Mouse (Mus musculus): ENCODE results near the gene Nploc4. TPM values are rescaled to one million over a fixed set of nuclear protein-coding genes. Genes with fewer than 3 reads are reported as not detected.

The Nploc4 gene
- polyA plus RNA-seq, 1 experiment = 66.9 TPM

- Histone ChIP-seq H3K9me3 (replicated peaks; ENCODE audit: control insufficient read depth, insufficient read depth, low read length, poor library complexity, severe bottlenecking) (peaks cover 2% of the 10 kb centered on the region; the same call in 1 of the 2 replicates), H3K27ac (ENCODE audit: insufficient read depth, low read length) (no peak overlapping the region), H3K4me3 (ENCODE audit: low read depth, low read length) (no peak overlapping the region), H3K4me1 (ENCODE audit: control insufficient read depth, insufficient read depth, low read length) (no peaks in the 10 kb centered on the region), H3K9ac (ENCODE audit: low read depth, poor library complexity, severe bottlenecking) (no peak overlapping the region), H3K27me3 (ENCODE audit: control insufficient read depth, insufficient read depth, low read length, poor library complexity, severe bottlenecking) (no peaks in the 10 kb centered on the region), H3K36me3 (ENCODE audit: control insufficient read depth, insufficient read depth, low read length, poor library complexity, severe bottlenecking) (no peaks in the 10 kb centered on the region)
- TF ChIP-seq CTCF (IDR thresholded peaks at IDR 0.05; ENCODE audit: low read depth, low read length) (no peak), POLR2A (IDR thresholded peaks at IDR 0.05; ENCODE audit: insufficient read depth, low read length) (no peak), EP300 (IDR thresholded peaks at IDR 0.05; ENCODE audit: insufficient read depth, low read depth, low read length) (no peak)
Measured at GRCm38 (mm10) chr11:120335431-120336021, 102.0 kb downstream of the Nploc4 start.

Other genes starting within 250 kb of the Nploc4 start
- 21.2 and 21.6 TPM in 2 replicates for gene Bahcc1, start 204.8 kb downstream of the Nploc4 start, polyA plus RNA-seq (2011; ENCODE audit: insufficient read depth, insufficient read length, low read depth, missing spikeins)
- gene Actg1, start 89.2 kb downstream of the Nploc4 start, polyA plus RNA-seq (2011; ENCODE audit: insufficient read depth, insufficient read length, low read depth, missing spikeins) = 2,484 and 2,505 TPM in 2 replicates
- not detected in 2 replicates for gene Fscn2, start 76.2 kb downstream of the Nploc4 start, polyA plus RNA-seq (2011; ENCODE audit: insufficient read depth, insufficient read length, low read depth, missing spikeins)
- gene Faap100, start 58.9 kb downstream of the Nploc4 start, polyA plus RNA-seq (2011; ENCODE audit: insufficient read depth, insufficient read length, low read depth, missing spikeins) = 13.2 and 15.2 TPM in 2 replicates
- gene Tspan10, start 4.9 kb upstream of the Nploc4 start, polyA plus RNA-seq (2011; ENCODE audit: insufficient read depth, insufficient read length, low read depth, missing spikeins) = not detected in 2 replicates
- gene Pde6g, start 15.8 kb upstream of the Nploc4 start, polyA plus RNA-seq (2011; ENCODE audit: insufficient read depth, insufficient read length, low read depth, missing spikeins) = 0.93 and 1.0 TPM in 2 replicates
- 5.8 and 6.1 TPM in 2 replicates for gene Oxld1, start 20.4 kb upstream of the Nploc4 start, polyA plus RNA-seq (2011; ENCODE audit: insufficient read depth, insufficient read length, low read depth, missing spikeins)
- 15.0 and 16.1 TPM in 2 replicates for gene Ccdc137, start 20.4 kb upstream of the Nploc4 start, polyA plus RNA-seq (2011; ENCODE audit: insufficient read depth, insufficient read length, low read depth, missing spikeins)
- gene Arl16, start 29.9 kb upstream of the Nploc4 start, polyA plus RNA-seq (2011; ENCODE audit: insufficient read depth, insufficient read length, low read depth, missing spikeins) = 10.7 and 11.0 TPM in 2 replicates
- 83.6 and 90.5 TPM in 2 replicates for gene Mrpl12, start 46.9 kb upstream of the Nploc4 start, polyA plus RNA-seq (2011; ENCODE audit: insufficient read depth, insufficient read length, low read depth, missing spikeins)
- 8.3 TPM in 2 replicates for gene Slc25a10, start 54.1 kb upstream of the Nploc4 start, polyA plus RNA-seq (2011; ENCODE audit: insufficient read depth, insufficient read length, low read depth, missing spikeins)
- gene Gcgr, start 93.0 kb upstream of the Nploc4 start, polyA plus RNA-seq (2011; ENCODE audit: insufficient read depth, insufficient read length, low read depth, missing spikeins) = 0.65 TPM in 1 of 2 replicates, not detected in the other
- gene Mcrip1, start 112.0 kb upstream of the Nploc4 start, polyA plus RNA-seq (2011; ENCODE audit: insufficient read depth, insufficient read length, low read depth, missing spikeins) = 46.4 and 53.4 TPM in 2 replicates
- gene Ppp1r27, start 113.4 kb upstream of the Nploc4 start, polyA plus RNA-seq (2011; ENCODE audit: insufficient read depth, insufficient read length, low read depth, missing spikeins) = not detected in 2 replicates
- gene P4hb, start 135.5 kb upstream of the Nploc4 start, polyA plus RNA-seq (2011; ENCODE audit: insufficient read depth, insufficient read length, low read depth, missing spikeins) = 326 and 338 TPM in 2 replicates
- 269 and 298 TPM in 2 replicates for gene Arhgdia, start 143.9 kb upstream of the Nploc4 start, polyA plus RNA-seq (2011; ENCODE audit: insufficient read depth, insufficient read length, low read depth, missing spikeins)
- gene Alyref, start 160.7 kb upstream of the Nploc4 start, polyA plus RNA-seq (2011; ENCODE audit: insufficient read depth, insufficient read length, low read depth, missing spikeins) = 229 and 242 TPM in 2 replicates
- 84.0 and 100 TPM in 2 replicates for gene Anapc11, start 160.7 kb upstream of the Nploc4 start, polyA plus RNA-seq (2011; ENCODE audit: insufficient read depth, insufficient read length, low read depth, missing spikeins)
- not detected in 2 replicates for gene Npb, start 170.8 kb upstream of the Nploc4 start, polyA plus RNA-seq (2011; ENCODE audit: insufficient read depth, insufficient read length, low read depth, missing spikeins)
- 37.0 and 39.6 TPM in 2 replicates for gene Pcyt2, start 180.2 kb upstream of the Nploc4 start, polyA plus RNA-seq (2011; ENCODE audit: insufficient read depth, insufficient read length, low read depth, missing spikeins)
- 10.8 and 11.1 TPM in 2 replicates for gene Sirt7, start 187.5 kb upstream of the Nploc4 start, polyA plus RNA-seq (2011; ENCODE audit: insufficient read depth, insufficient read length, low read depth, missing spikeins)
- 48.0 and 53.0 TPM in 2 replicates for gene Mafg, start 195.9 kb upstream of the Nploc4 start, polyA plus RNA-seq (2011; ENCODE audit: insufficient read depth, insufficient read length, low read depth, missing spikeins)
- gene Pycr1, start 206.1 kb upstream of the Nploc4 start, polyA plus RNA-seq (2011; ENCODE audit: insufficient read depth, insufficient read length, low read depth, missing spikeins) = 41.7 and 55.3 TPM in 2 replicates
- not detected in 2 replicates for gene Myadml2, start 210.4 kb upstream of the Nploc4 start, polyA plus RNA-seq (2011; ENCODE audit: insufficient read depth, insufficient read length, low read depth, missing spikeins)
- 2.3 and 5.1 TPM in 2 replicates for gene Notum, start 223.5 kb upstream of the Nploc4 start, polyA plus RNA-seq (2011; ENCODE audit: insufficient read depth, insufficient read length, low read depth, missing spikeins)
- 46.5 and 50.8 TPM in 2 replicates for gene Aspscr1, start 235.3 kb upstream of the Nploc4 start, polyA plus RNA-seq (2011; ENCODE audit: insufficient read depth, insufficient read length, low read depth, missing spikeins)